Mouse (Mus musculus) ovary, postnatal 36 days (tissue): ENCODE results near the gene Gm7861.
"Not testable (repeated sequence)": the region's sequence is repeated elsewhere in the genome, so short reads cannot be mapped to it uniquely, and the experiment has no call there.

Experiments used
- DNase-seq: peaks from one replicate; pipeline ENCODE4 v3.0.0; 2022; ENCODE audit warnings: low spot score, mixed read lengths

Gm7861 gene

GRCm38 (mm10) chr8:21594408-21594807 lies at the start of gene Gm7861:
Gene Gm7861, minus strand, starts transcription at chr8:21594508.
- not testable (repeated sequence) for DNase-seq

DNA sequence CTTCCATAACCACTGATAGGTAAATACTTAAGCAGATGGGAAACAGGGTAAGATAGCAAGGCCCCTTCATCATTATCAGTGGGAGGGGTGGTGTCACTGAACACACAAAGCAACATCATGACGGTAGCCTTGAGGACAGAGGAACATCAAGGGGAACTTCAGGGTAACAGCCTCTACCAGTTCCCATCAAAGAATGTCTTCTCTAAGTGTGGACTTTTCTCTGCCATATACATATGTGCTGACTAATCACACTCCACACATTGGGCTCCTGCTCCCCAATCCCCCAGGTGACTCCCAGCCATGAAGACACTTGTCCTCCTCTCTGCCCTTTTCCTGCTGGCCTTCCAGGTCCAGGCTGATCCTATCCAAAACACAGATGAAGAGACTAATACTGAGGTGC lies 23.6 kb upstream of the Gm7861 start, which contains the start of gene Defa26:
Defa26 (plus strand) TSS at position 301 of the 400 bp plus-strand sequence.
- DNase-seq, result not testable (repeated sequence)

DNA sequence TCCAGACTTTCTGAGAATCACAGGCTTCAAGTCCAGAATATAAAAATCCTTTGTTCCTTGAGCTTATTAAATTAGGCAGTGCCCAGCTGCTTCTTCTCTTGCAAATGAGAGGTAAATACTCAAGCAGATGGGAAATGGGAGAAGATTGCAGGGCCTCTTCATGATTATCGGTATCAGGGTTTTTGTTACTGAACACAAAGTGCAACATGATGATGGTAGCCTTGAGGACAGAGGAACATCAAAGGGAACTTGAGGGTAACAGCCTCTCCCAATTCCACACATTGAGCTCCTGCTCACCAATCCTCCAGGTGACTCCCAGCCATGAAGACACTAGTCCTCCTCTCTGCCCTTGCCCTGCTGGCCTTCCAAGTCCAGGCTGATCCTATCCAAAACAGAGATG lies 11.6 kb downstream of the Gm7861 start, which contains the start of gene Defa28:
Defa28 (plus strand) TSS at position 301 of the 400 bp plus-strand sequence.
- DNase-seq, result not testable (repeated sequence)

- not testable (repeated sequence) for DNase-seq
These were observed 29.2 kb downstream of the Gm7861 start, which contains the start of gene Defa37 for GRCm38 (mm10) chr8:21565086-21565485. Gene Defa37, plus strand, starts transcription at chr8:21565386.
